Mouse (Mus musculus): ENCODE results near the gene Gpr141. TPM values are rescaled to one million over a fixed set of nuclear protein-coding genes. Genes with fewer than 3 reads are reported as not detected.
"Not testable (repeated sequence)": the region's sequence is repeated elsewhere in the genome, so short reads cannot be mapped to it uniquely, and the experiment has no call there.

Gene Gpr141
- total RNA-seq (2017), result 5.3 and 14.3 TPM in 2 replicates

DNA sequence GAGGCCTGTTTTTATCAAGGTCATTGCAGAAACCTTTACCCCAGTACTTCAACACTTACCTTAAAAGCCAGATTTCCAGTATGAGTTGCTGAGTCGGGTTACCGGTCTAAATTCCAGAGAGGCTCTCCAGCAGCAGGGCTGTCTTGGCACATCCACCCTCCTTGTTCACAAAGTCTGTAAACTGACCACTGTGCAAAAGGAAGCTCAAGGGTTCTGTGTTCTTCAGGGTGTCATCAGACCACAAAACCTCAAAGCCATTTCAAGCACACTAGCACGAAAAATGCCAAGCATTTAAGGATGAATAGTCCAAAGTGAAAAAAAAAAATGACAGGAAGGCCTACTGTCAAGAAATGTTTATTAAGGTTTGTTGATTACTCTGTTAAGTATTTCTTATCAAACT is at the start of gene Gpr141:
Gpr141 (minus strand) TSS at position 187 of the 400 bp plus-strand sequence.
- ATAC-seq (replicated peaks in 1 of 2; ENCODE audit: insufficient read depth in 1 of 2, low FRiP score in 2 of 2, low TSS enrichment in 1 of 2, low read depth in 1 of 2, poor library complexity in 2 of 2, severe bottlenecking in 2 of 2), result peak; percentile 23 to 68; a peak in 1 of 4 replicates

DNA sequence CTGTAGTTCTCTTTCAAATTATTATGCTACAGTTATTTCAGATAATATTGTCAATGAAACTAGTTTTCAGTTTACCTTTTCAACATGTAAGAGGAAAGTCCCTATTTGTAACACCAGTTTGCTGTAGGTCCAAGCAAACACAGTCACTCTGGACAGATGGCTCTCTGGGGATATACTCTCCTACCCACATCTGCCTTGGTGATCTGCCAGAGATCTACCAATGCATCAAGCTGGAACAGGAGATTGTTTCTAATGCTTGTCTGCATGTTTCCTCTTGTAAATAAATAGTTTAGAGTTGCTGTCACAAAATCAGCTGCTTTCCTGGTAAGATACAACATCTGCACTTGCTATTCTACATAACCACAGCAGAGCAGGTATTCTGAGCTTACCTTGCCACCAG is 40.2 kb upstream of the Gpr141 start:
- no peak for ATAC-seq (replicated peaks in 1 of 2; ENCODE audit: insufficient read depth in 1 of 2, low FRiP score in 2 of 2, low TSS enrichment in 1 of 2, low read depth in 1 of 2, poor library complexity in 2 of 2, severe bottlenecking in 2 of 2)

DNA sequence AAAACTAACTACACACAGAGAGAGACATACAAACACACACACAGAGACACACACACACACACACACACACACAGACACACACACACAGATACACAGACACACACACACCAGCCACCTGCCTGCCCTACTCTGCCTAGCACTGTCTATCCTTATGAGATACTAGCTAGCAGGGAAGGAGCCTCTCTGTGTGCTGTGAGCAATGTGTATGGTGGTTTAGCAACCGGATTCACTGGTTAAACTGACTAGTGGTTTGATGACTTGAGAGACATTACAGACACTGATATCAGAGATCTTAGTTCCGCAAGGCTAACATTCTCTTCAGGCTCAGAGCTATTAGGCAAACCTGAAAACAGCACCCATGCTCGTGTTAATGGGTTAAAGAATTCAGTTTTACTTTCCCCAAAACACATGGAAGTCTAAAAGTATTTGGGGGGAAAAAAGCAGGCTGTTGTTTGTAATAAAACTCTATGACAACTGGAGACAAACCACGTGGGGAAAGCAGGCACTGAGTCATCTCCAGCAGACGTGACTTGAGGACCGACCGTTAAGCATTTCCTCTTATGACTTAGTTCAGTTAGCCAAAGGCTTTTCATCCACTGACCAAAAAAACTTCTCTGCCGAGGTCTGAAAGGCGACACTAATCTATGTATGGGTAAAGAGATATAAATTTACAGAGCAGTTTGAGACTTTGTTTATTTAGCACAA is 30.7 kb upstream of the Gpr141 start:
- peak; percentile 79 to 83 for ATAC-seq (replicated peaks in 1 of 2; ENCODE audit: insufficient read depth in 1 of 2, low FRiP score in 2 of 2, low TSS enrichment in 1 of 2, low read depth in 1 of 2, poor library complexity in 2 of 2, severe bottlenecking in 2 of 2)

DNA sequence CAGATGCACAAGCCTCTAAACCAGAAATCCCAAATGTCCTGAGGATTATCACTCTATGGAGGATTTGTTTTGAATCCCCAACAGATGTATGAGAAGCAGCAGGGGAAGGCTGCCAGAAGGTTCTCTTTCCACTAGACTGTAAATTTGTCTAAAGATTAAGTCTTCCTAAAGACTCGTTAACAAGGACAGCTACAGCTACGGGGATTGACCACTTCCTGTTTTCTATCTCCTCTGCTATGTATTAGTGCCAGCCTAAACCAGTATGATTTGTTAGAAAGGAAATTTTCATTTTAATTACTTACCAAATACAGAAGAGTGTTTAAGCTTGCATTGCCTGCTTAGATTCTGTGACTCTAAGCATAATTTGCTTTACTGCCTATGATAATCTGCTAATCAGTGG is 30.0 kb upstream of the Gpr141 start:
- ATAC-seq (replicated peaks in 1 of 2; ENCODE audit: insufficient read depth in 1 of 2, low FRiP score in 2 of 2, low TSS enrichment in 1 of 2, low read depth in 1 of 2, poor library complexity in 2 of 2, severe bottlenecking in 2 of 2), result peak; percentile 62 to 68; a peak in 2 of 4 replicates

DNA sequence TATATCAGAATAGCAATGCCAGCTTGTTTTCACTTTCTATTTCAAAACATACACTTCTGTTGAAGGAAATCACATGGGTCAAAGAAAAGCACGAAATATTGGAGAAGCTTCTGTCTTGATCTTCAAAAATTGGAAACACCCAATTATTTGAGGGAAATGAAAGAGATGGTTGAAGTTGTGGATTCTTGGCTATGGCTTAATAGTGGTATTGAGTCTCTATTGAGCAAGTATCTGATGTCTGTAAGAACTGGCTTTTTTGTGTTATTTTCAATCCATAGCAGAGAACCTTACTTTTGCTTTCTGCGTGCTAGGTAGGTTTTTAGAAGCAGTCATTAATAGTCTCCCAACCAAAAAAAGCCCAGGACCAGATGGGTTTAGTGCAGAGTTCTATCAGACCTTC is 19.4 kb upstream of the Gpr141 start:
- ATAC-seq (replicated peaks in 1 of 2; ENCODE audit: insufficient read depth in 1 of 2, low FRiP score in 2 of 2, low TSS enrichment in 1 of 2, low read depth in 1 of 2, poor library complexity in 2 of 2, severe bottlenecking in 2 of 2), result no peak

DNA sequence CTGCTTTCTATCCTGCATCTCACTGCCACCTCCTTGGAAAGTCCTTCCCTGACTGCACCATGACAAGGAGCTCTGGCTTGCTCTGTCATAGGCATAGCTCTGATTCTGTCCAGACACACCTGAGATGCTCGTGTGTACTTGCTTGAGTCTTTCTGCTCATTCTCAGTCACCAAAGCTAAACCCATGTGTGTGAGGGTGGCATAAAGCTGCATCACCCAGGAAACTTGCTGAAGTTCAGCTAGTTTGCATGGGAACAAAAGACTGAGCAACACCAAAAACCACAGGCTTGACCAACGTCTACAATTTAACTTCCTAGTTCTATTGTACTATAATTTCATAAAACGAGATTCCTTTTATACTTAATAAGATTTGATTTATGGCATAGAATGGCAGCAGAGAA is 18.6 kb upstream of the Gpr141 start:
- ATAC-seq (replicated peaks in 1 of 2; ENCODE audit: insufficient read depth in 1 of 2, low FRiP score in 2 of 2, low TSS enrichment in 1 of 2, low read depth in 1 of 2, poor library complexity in 2 of 2, severe bottlenecking in 2 of 2), result no peak; a peak in 1 of 4 replicates

DNA sequence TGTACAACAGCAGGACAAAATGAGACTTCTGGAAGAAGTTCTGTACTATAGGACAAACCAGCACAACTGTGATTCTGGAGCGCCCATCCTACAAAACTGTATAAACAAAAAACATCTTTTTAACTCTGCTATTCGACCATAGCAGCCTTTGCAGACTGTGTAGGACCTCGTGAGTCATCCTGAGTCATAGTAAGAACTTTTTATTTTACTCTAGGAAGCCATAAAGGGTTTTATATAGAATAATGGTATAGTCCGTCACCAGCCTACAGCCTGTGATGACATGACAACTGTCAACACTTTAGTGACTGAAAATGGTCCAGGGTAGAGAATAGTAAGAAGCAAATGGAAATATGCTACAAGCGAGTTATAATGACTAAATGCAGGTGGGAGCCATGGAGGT is 17.6 kb upstream of the Gpr141 start:
- ATAC-seq (replicated peaks in 1 of 2; ENCODE audit: insufficient read depth in 1 of 2, low FRiP score in 2 of 2, low TSS enrichment in 1 of 2, low read depth in 1 of 2, poor library complexity in 2 of 2, severe bottlenecking in 2 of 2), result no peak

DNA sequence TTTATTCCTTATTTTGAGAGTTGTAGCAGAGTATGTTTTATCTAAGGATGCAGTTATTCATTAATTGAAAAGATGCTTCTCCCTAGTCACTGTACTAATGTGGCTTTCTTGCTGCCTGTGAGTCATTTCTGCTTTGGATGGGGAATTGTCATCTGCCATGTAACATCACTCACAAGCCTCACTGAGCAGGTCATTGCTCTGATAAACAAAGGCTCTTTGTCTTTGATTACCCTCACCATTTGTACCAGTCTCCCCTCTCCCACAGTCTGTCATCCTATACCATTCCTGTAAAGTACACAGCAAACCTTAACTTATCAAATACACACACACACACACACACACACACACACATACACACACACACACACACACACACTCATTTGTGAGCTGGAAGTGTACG is 16.1 kb upstream of the Gpr141 start:
- no peak for ATAC-seq (replicated peaks in 1 of 2; ENCODE audit: insufficient read depth in 1 of 2, low FRiP score in 2 of 2, low TSS enrichment in 1 of 2, low read depth in 1 of 2, poor library complexity in 2 of 2, severe bottlenecking in 2 of 2)

DNA sequence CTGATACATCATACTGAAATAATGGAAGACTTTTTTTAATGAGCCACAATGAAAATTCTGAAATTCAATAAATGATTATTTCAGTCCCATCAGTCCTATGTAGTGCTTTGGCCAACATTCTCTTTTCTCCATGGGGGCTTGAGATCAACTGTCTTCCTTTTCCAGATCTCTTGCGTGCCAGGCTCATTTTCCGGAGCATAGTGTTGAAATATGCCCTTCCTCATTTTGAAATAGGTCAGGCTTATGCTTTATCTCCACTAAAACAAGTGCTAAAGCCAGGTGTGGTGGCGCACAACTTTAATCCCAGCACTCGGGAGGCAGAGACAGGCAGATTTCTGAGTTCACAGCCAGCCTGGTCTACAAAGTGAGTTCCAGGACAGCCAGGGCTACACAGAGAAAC is 6.5 kb upstream of the Gpr141 start:
- no peak; a peak in 1 of 4 replicates for ATAC-seq (replicated peaks in 1 of 2; ENCODE audit: insufficient read depth in 1 of 2, low FRiP score in 2 of 2, low TSS enrichment in 1 of 2, low read depth in 1 of 2, poor library complexity in 2 of 2, severe bottlenecking in 2 of 2)

DNA sequence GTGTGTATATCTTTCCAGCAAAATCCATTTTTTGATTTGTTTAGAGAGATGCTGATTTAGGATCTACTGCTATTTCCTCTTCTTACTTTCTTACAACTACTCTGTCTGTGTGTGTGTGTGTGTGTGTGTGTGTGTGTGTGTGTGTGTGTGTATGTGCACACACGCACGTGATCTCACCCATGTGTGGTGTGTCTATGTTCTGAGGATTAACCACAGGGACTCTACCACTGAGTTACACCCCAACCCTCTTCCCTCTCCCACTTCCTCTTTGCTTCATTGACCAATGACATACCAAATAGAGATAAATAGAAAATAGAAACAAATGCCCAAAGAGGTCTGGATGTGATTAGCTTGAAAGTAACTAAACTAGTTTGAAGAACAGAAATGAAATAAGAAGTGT is 4.0 kb upstream of the Gpr141 start:
- peak; percentile 89 to 92 for ATAC-seq (replicated peaks in 1 of 2; ENCODE audit: insufficient read depth in 1 of 2, low FRiP score in 2 of 2, low TSS enrichment in 1 of 2, low read depth in 1 of 2, poor library complexity in 2 of 2, severe bottlenecking in 2 of 2)

DNA sequence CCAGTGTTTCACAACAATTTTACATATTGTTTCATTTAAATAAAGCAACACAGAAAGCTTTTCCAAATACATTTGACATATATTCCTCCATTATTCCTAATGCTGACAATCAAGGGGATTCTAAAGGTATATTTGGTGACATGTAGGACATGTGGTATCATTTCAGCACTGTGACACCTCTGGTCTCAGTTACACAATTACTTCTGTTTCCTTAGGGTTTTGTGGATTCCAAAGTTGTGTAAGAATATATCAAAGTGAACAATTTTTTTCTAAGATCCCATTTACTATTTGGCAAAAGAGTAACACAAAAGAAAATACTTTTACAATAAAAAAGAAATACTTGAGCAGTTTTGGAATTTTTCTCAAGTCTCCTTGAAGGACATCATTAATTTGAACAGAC is 2.4 kb downstream of the Gpr141 start:
- no peak for ATAC-seq (replicated peaks in 1 of 2; ENCODE audit: insufficient read depth in 1 of 2, low FRiP score in 2 of 2, low TSS enrichment in 1 of 2, low read depth in 1 of 2, poor library complexity in 2 of 2, severe bottlenecking in 2 of 2)

DNA sequence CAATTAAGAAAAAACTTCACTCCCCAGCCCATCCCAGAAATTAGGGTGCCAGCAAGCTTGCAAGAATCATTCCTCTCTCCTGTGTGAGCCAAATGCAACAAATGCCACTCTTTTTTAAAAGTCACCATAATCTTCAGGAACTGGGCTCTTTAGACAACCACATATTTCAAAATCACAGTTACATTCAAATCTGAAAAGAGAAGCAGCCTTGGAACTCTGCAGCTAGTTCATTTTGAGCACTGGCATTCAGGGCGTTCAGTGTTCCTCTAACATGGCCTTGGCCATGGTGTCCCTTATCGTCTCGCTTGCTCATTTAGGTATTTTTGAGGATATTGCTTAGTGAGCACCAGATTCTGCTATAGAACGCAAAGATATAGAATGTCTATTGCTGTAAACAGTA is 4.1 kb downstream of the Gpr141 start:
- ATAC-seq (replicated peaks in 1 of 2; ENCODE audit: insufficient read depth in 1 of 2, low FRiP score in 2 of 2, low TSS enrichment in 1 of 2, low read depth in 1 of 2, poor library complexity in 2 of 2, severe bottlenecking in 2 of 2), result no peak

DNA sequence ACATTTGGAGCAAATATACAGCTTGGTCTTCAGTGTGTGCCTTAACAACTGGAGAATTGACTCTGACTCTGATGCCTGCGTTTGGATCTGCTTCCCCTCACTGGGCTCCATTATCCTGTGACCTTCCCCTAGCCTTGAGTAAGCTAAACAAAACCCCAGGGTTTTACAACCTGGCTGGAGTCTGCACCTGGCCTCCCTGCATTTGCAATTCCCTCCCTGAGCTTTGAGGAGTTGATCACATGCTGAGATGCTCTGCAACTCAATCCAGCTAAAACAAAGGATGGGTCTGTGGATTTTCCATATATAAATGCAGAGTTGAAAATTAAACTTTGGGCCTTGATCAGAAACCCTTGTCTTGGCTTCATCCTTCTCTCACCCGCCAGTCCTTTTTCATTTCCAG is 4.8 kb downstream of the Gpr141 start:
- no peak for ATAC-seq (replicated peaks in 1 of 2; ENCODE audit: insufficient read depth in 1 of 2, low FRiP score in 2 of 2, low TSS enrichment in 1 of 2, low read depth in 1 of 2, poor library complexity in 2 of 2, severe bottlenecking in 2 of 2)

DNA sequence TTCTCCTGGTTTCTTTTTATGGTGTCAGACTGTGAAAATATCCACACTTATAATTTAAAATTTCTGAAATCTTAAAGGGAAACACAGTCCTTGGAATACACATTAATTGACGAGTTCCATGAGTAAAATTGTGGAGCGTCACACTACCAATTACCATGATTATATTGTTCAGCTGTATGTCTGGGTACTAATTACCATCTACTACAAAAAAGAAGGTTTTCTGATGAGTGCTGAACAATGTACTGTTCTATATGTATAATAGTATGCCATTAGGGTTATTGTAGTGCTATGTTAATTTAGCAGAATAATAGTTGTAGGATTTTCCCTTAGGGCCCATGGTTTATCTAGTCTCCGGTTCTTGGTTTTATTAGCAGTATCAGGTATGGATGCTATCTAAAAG is 29.1 kb downstream of the Gpr141 start:
- ATAC-seq (replicated peaks in 1 of 2; ENCODE audit: insufficient read depth in 1 of 2, low FRiP score in 2 of 2, low TSS enrichment in 1 of 2, low read depth in 1 of 2, poor library complexity in 2 of 2, severe bottlenecking in 2 of 2), result no peak

DNA sequence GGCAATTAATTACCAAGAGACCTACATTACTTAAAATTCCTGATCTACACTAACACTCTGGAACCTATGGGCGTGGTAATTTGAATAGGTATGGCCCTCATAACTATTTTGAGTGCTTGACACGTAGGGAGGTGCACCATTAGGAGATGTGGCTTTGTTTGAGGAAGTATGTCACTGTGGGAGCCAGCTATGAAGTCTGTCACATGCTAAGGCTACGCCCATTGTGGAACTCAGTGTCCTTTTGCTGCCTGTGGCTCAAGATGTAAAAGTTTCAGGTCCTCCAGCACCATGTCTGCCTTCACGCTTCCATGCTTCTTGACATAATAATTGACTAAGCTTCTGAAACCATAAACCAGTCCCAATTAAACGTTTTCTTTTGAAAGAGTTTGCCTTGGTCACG is 29.6 kb downstream of the Gpr141 start:
- ATAC-seq (replicated peaks in 1 of 2; ENCODE audit: insufficient read depth in 1 of 2, low FRiP score in 2 of 2, low TSS enrichment in 1 of 2, low read depth in 1 of 2, poor library complexity in 2 of 2, severe bottlenecking in 2 of 2), result peak; percentile 67 to 71; a peak in 2 of 4 replicates

DNA sequence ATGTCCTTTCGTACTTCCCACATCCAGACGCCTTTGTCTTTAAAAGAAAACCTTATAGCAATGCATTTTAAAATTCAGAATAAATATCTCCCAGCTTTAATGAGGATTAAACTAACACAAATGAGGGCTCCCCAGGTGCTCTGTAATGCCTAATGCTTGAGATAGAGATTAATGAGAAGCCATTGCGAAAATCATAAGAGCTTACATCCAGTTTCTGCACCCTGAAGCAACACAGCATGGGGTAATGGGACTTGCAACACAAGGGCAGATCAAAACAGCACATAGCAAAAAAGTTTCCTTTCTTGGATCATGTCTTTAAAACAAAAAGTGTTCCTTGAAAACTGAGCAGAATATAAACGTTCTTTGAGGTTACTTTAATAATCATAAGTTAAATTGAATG is 30.3 kb downstream of the Gpr141 start:
- ATAC-seq (replicated peaks in 1 of 2; ENCODE audit: insufficient read depth in 1 of 2, low FRiP score in 2 of 2, low TSS enrichment in 1 of 2, low read depth in 1 of 2, poor library complexity in 2 of 2, severe bottlenecking in 2 of 2), result peak in 1 of 2 experiments; percentile 25; a peak in 1 of 4 replicates

DNA sequence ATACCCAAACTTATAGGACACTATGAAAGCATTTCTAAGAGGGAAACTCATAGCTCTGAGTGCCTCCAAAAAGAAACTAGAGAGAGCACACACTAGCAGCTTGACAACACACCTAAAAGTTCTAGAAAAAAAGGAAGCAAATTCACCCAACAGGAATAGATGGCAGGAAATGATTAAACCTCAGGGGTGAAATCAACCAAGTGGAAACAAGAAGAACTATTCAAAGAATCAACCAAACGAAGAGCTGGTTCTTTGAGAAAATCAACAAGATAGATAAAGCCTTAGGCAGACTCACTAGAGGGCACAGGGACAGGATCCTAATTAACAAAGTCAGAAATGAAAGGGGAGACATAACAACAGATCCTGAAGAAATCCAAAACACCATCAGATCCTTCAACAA is 36.1 kb downstream of the Gpr141 start:
- ATAC-seq (replicated peaks in 1 of 2; ENCODE audit: insufficient read depth in 1 of 2, low FRiP score in 2 of 2, low TSS enrichment in 1 of 2, low read depth in 1 of 2, poor library complexity in 2 of 2, severe bottlenecking in 2 of 2), result not testable (repeated sequence)

DNA sequence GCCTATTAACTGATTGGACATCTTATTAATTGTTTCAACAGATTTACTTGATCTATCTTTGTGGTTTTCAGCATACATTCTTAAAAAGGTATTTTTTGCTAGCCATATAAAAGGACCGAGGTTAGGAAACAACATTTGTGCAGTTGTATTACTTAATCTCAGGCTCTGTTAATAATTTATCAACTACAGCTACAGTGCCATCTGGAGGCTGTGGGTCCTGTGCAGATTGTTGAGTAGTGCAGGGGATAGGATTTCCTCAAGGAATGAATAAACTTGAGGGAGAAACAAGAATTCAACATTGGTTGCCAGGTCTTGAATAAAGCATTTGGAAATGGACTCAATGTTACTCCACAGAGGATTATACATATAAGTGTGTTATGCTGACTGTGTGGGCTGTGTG is 53.9 kb downstream of the Gpr141 start:
- no peak for ATAC-seq (replicated peaks in 1 of 2; ENCODE audit: insufficient read depth in 1 of 2, low FRiP score in 2 of 2, low TSS enrichment in 1 of 2, low read depth in 1 of 2, poor library complexity in 2 of 2, severe bottlenecking in 2 of 2)

DNA sequence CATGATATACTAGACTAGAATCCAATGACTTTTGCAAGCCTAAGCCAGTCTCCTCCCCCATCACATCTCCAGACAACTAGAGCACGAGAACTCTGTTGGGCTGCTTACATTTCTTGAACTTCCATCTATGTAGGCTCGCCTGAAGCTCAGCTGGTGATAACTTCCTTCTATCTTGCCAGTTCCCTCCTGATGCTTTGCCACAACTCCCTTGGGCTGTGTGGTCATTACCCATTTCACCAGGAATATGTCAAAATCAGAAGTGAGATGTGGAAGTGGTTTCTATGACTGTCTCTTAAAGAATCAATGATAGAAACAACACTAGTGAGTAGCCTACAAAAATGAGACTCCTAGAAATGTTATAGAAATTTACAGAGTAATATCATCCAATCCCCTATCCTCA is 56.9 kb downstream of the Gpr141 start:
- peak in 1 of 2 experiments; percentile 56; a peak in 1 of 4 replicates for ATAC-seq (replicated peaks in 1 of 2; ENCODE audit: insufficient read depth in 1 of 2, low FRiP score in 2 of 2, low TSS enrichment in 1 of 2, low read depth in 1 of 2, poor library complexity in 2 of 2, severe bottlenecking in 2 of 2)
